Mouse (Mus musculus): ENCODE results near the gene Ptx3. TPM values are rescaled to one million over a fixed set of nuclear protein-coding genes. Genes with fewer than 3 reads are reported as not detected.
"Not testable (repeated sequence)": the region's sequence is repeated elsewhere in the genome, so short reads cannot be mapped to it uniquely, and the experiment has no call there.

The Ptx3 gene
- polyA plus RNA-seq (2016; fragmentation: Nextera tagmentation; extraction: Ambion mirVana) = 39.4 and 44.9 TPM in 2 replicates

- Histone ChIP-seq H3K9me3 (replicated peaks) (no peaks in the 10 kb centered on the region), H3K36me3 (no peaks in the 10 kb centered on the region), H3K27ac (peak within 1 kb of the TSS; percentile 76), H3K4me3 (peak within 1 kb of the TSS; percentile 56), H3K9ac (peak within 1 kb of the TSS; percentile 77), H3K4me1 (peaks cover 18% of the 10 kb centered on the region), H3K4me2 (replicated peaks) (peak within 1 kb of the TSS; percentile 94), H3K27me3 (peaks cover 5% of the 10 kb centered on the region; the same call in 1 of the 2 replicates)
- peak; percentile 16 for ATAC-seq (ENCODE audit: low FRiP score)
- WGBS = 2% methylated on average over 20 of the region's 20 CpGs
Observed at GRCm38 (mm10) chr3:66219655-66220191, at the start of gene Ptx3. TSS of gene Ptx3 (plus strand) at chr3:66219910.

- no peak overlapping the region for H3K9ac ChIP-seq
- H3K4me3 ChIP-seq = no peak overlapping the region
- no peaks in the 10 kb centered on the region for H3K4me1 ChIP-seq
- ATAC-seq (ENCODE audit: low FRiP score) = no peak
- H3K9me3 ChIP-seq (replicated peaks) = no peaks in the 10 kb centered on the region
- H3K4me2 ChIP-seq (replicated peaks) = no peak overlapping the region
- no peak overlapping the region for H3K27ac ChIP-seq
- no peaks in the 10 kb centered on the region for H3K27me3 ChIP-seq
- 76% methylated on average over 5 of the region's 5 CpGs for WGBS
- no peaks in the 10 kb centered on the region for H3K36me3 ChIP-seq
Observed at GRCm38 (mm10) chr3:66172907-66173306, 46.8 kb upstream of the Ptx3 start.

- no peaks in the 10 kb centered on the region for H3K36me3 ChIP-seq
- no peak for ATAC-seq (ENCODE audit: low FRiP score)
- no peaks in the 10 kb centered on the region for H3K27me3 ChIP-seq
- H3K4me2 ChIP-seq (replicated peaks) = no peak overlapping the region
- no peak overlapping the region for H3K4me3 ChIP-seq
- no peak overlapping the region for H3K9ac ChIP-seq
- H3K9me3 ChIP-seq (replicated peaks) = no peaks in the 10 kb centered on the region
- 88% methylated on average over 2 of the region's 2 CpGs for WGBS
- H3K4me1 ChIP-seq = no peaks in the 10 kb centered on the region
- no peak overlapping the region for H3K27ac ChIP-seq
Observed at GRCm38 (mm10) chr3:66179647-66180046, 40.1 kb upstream of the Ptx3 start.

GRCm38 (mm10) chr3:66193910-66194562 is 25.7 kb upstream of the Ptx3 start:
- Histone ChIP-seq H3K4me3 (no peak overlapping the region), H3K4me1 (no peaks in the 10 kb centered on the region), H3K36me3 (no peaks in the 10 kb centered on the region), H3K27me3 (no peaks in the 10 kb centered on the region), H3K4me2 (replicated peaks) (no peak overlapping the region), H3K9me3 (replicated peaks) (no peaks in the 10 kb centered on the region), H3K9ac (no peak overlapping the region), H3K27ac (0 out of 2 replicates have a peak overlapping the region, but pooled peaks have one; percentile 1)
- ATAC-seq (ENCODE audit: low FRiP score) = no peak
- WGBS = 65% methylated on average over 3 of the region's 3 CpGs

GRCm38 (mm10) chr3:66208836-66209573 is 10.7 kb upstream of the Ptx3 start:
- no peak overlapping the region for H3K4me2 ChIP-seq (replicated peaks)
- no peaks in the 10 kb centered on the region for H3K27me3 ChIP-seq
- no peaks in the 10 kb centered on the region for H3K4me1 ChIP-seq
- no peaks in the 10 kb centered on the region for H3K36me3 ChIP-seq
- 81% methylated on average over 4 of the region's 4 CpGs for WGBS
- no peak overlapping the region for H3K4me3 ChIP-seq
- no peak for ATAC-seq (ENCODE audit: low FRiP score)
- H3K9ac ChIP-seq = no peak overlapping the region
- no peak overlapping the region for H3K27ac ChIP-seq
- H3K9me3 ChIP-seq (replicated peaks) = no peaks in the 10 kb centered on the region

DNA sequence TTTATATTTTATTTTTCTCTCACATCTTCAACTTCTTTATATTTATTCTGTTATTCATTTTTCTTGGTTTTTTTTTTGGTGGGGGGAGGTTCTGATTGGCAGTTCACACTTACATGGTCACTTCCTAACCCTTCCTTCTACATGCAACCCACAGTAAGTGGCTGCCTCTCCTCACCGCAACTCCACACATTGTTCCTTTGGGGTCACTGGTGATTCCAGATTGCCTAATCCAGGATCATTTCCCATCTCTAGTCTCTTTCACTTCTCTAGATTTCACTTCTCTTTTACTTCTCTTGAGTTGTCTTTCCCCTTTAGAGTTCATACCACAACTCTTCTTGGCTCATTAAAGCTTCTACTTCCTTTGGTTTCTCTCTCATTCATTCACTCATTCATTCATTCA is 6.2 kb upstream of the Ptx3 start:
- Histone ChIP-seq H3K36me3 (no peaks in the 10 kb centered on the region), H3K9ac (no peak overlapping the region), H3K27ac (no peak overlapping the region), H3K9me3 (replicated peaks) (no peaks in the 10 kb centered on the region), H3K4me1 (no peaks in the 10 kb centered on the region), H3K4me3 (no peak overlapping the region), H3K27me3 (no peaks in the 10 kb centered on the region), H3K4me2 (replicated peaks) (no peak overlapping the region)
- 95% methylated on average over 1 of the region's 1 CpGs for WGBS
- ATAC-seq (ENCODE audit: low FRiP score) = no peak

DNA sequence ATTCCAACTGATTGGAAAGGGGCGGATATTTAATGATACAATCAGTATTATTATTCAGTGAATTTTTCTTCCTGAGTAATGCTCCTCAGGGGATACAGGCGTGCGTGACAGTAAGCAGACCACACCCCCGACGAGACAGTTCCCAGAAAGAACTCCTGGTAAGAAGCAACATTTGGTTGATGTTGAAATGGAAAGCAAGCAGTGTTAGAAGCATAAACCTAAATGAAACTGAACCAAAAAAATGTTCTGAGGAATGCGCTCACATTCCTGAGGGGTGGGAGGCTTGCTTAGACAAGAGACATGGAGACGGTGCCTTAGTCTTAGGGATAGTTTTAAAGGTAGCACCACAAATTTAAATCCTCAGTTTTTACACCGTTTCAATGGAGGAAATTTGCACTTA is 4.0 kb upstream of the Ptx3 start:
- Histone ChIP-seq H3K27ac (no peak overlapping the region), H3K36me3 (no peaks in the 10 kb centered on the region), H3K27me3 (no peaks in the 10 kb centered on the region), H3K4me3 (no peak overlapping the region), H3K9me3 (replicated peaks) (no peaks in the 10 kb centered on the region), H3K4me2 (replicated peaks) (no peak overlapping the region), H3K4me1 (peaks cover 8% of the 10 kb centered on the region), H3K9ac (no peak overlapping the region)
- WGBS = 63% methylated on average over 8 of the region's 8 CpGs
- no peak for ATAC-seq (ENCODE audit: low FRiP score)

DNA sequence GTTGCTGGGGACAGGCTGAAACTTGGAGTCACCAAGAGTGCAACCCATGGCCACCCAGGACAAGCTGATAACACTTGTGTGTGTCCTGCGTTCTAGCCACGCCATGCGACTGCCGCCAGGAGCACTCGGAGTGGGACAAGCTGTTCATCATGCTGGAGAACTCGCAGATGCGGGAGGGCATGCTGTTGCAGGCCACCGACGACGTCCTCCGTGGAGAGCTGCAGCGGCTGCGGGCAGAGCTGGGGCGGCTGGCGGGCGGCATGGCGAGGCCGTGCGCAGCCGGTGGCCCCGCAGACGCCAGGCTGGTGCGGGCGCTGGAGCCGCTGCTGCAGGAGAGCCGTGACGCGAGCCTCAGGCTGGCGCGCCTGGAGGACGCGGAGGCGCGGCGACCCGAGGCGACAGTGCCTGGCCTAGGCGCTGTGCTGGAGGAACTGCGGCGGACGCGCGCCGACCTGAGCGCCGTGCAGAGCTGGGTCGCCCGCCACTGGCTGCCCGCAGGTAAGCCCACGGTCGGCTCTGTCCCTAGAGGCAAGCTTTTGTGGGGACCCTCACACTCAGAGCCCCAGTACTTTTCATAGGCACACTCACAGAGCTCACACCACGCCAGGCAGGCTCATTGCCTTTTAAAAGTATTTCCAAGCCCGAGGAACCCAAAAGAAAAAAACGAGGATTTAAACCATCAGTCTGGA is 988 bp downstream of the Ptx3 start:
- Histone ChIP-seq H3K9ac (peak overlapping the region; percentile 77), H3K9me3 (replicated peaks) (no peaks in the 10 kb centered on the region), H3K27me3 (peaks cover 5% of the 10 kb centered on the region; the same call in 1 of the 2 replicates), H3K4me2 (replicated peaks) (peak overlapping the region; percentile 94), H3K4me1 (peaks cover 18% of the 10 kb centered on the region), H3K27ac (peak overlapping the region; percentile 76), H3K4me3 (peak overlapping the region; percentile 56), H3K36me3 (no peaks in the 10 kb centered on the region)
- peak; percentile 89 for ATAC-seq (ENCODE audit: low FRiP score)
- WGBS = under 1% methylated on average over 54 of the region's 54 CpGs

DNA sequence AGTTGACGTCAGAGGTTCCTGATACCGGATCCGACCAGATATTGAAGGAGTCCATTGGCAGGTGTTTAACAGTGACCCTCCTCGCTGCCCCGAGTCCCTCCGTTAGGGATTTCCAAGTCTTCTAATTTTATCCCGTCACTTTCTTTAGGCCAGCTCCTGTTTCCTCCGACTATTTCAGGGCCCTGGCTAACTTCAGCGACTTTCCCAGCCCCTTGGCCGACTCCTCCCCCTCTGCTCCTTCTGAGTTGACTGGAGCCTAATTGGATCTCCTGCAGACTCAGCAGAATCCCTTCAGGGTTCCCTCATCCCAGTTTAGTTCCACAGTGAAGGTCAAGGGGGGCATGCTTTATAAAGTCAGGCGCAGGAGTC is 1.5 kb downstream of the Ptx3 start:
- Histone ChIP-seq H3K27me3 (peaks cover 5% of the 10 kb centered on the region; the same call in 1 of the 2 replicates), H3K27ac (peak overlapping the region; percentile 76), H3K9me3 (replicated peaks) (no peaks in the 10 kb centered on the region), H3K36me3 (no peaks in the 10 kb centered on the region), H3K9ac (peak overlapping the region; percentile 77), H3K4me2 (replicated peaks) (peak overlapping the region; percentile 94), H3K4me1 (peaks cover 18% of the 10 kb centered on the region), H3K4me3 (peak overlapping the region; percentile 56)
- WGBS = under 1% methylated on average over 11 of the region's 11 CpGs
- peak; percentile 59 for ATAC-seq (ENCODE audit: low FRiP score)

GRCm38 (mm10) chr3:66224931-66225537 is 5.3 kb downstream of the Ptx3 start:
- no peak overlapping the region for H3K4me2 ChIP-seq (replicated peaks)
- H3K27me3 ChIP-seq = peaks cover 5% of the 10 kb centered on the region; the same call in 1 of the 2 replicates
- no peak overlapping the region for H3K4me3 ChIP-seq
- peaks cover 14% of the 10 kb centered on the region for H3K4me1 ChIP-seq
- H3K27ac ChIP-seq = no peak overlapping the region
- H3K9me3 ChIP-seq (replicated peaks) = no peaks in the 10 kb centered on the region
- WGBS = 84% methylated on average over 15 of the region's 15 CpGs
- ATAC-seq (ENCODE audit: low FRiP score) = no peak
- no peak overlapping the region for H3K9ac ChIP-seq
- no peaks in the 10 kb centered on the region for H3K36me3 ChIP-seq

DNA sequence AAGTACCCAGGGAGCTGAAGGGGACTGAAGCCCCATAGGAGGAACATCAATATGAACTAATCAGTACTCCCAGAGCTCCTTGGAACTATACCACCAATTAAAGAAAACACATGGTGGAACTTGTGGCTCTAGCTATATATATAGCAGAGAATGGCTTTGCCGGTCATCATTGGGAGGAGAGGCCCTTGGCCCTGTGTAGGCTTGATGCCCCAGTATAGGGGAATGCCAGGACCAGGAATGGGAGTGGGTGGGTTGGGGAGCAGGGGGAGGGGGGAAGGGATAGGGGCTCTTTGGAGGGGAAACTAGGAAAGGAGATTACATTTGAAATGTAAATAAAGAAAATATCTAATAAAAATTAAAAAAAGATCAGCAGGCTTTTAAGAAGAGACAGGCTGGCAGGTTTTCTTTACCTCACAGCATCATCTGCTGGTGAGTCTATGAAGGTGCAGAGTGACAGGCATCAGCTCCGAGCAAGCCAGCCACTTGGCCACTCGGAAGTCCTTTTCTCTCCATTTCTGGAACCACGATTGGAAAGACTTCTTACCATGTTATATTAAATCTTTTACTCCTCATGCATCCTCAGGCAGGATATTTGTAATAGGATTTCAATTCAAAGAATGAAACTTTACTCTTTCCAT is 16.6 kb downstream of the Ptx3 start:
- not testable (repeated sequence) for H3K4me1 ChIP-seq; H3K9me3 ChIP-seq (replicated peaks); ATAC-seq (ENCODE audit: low FRiP score); H3K9ac ChIP-seq; H3K36me3 ChIP-seq; H3K27ac ChIP-seq; H3K4me2 ChIP-seq (replicated peaks); H3K4me3 ChIP-seq; H3K27me3 ChIP-seq
- 49% methylated on average over 4 of the region's 4 CpGs for WGBS
